Mouse (Mus musculus) embryonic facial prominence, embryonic 10.5 days (tissue): ENCODE measurements around the gene Samm50. TPM values are rescaled to one million over a fixed set of nuclear protein-coding genes. Genes with fewer than 3 reads are reported as not detected.

Source experiments
- DNase-seq: peaks from one replicate; pipeline ENCODE4 v3.0.0-alpha.2; 2017; ENCODE audit warnings: low spot score
- H3K27ac ChIP-seq: fragments of 300-500 bp; sonication (generic); replicated peaks from 2 replicates; pipeline ENCODE4 v1.5.1; 2016; ENCODE audit warnings: mild to moderate bottlenecking
- H3K27me3 ChIP-seq: fragments of 300-500 bp; sonication (generic); replicated peaks from 2 replicates; pipeline ENCODE4 v1.6.1; 2016; ENCODE audit warnings: low read depth, mild to moderate bottlenecking; ENCODE audit not compliant: poor library complexity, severe bottlenecking
- H3K36me3 ChIP-seq: fragments of 300-500 bp; sonication (generic); replicated peaks from 2 replicates; pipeline ENCODE4 v1.6.1; 2016; ENCODE audit warnings: mild to moderate bottlenecking, moderate library complexity
- H3K4me1 ChIP-seq: fragments of 300-500 bp; sonication (generic); 2 replicates; pipeline ENCODE4 v1.6.1; 2016
- H3K4me3 ChIP-seq: fragments of 300-500 bp; sonication (generic); 2 replicates; pipeline ENCODE4 v1.5.1; 2016; ENCODE audit warnings: mild to moderate bottlenecking, moderate library complexity
- H3K9me3 ChIP-seq: fragments of 300-500 bp; sonication (generic); 2 replicates; pipeline ENCODE4 v1.6.1; 2016; ENCODE audit warnings: mild to moderate bottlenecking
- WGBS: fragments of 180-500 bp; shearing (Covaris S2); methylation state at CpG from one replicate; pipeline ENCODE4 v1.1.7; 2016; 5-methylcytosine and 5-hydroxymethylcytosine counted together
- polyA plus RNA-seq: library from polyadenylated mRNA; unstranded; fragments of >200 nt; fragmentation: Nextera tagmentation; extraction: Ambion mirVana; gene quantifications from 2 replicates; pipeline ENCODE4 v1.2.1, GENCODE M21; 2016

Samm50 gene
- polyA plus RNA-seq, 1 experiment from 2014 or later, result 113 TPM

GRCm38 (mm10) chr15:84252645-84253044 is 60.6 kb downstream of the Samm50 start:
- H3K4me3 ChIP-seq, result no peak overlapping the region
- H3K27me3 ChIP-seq, result peaks cover 4% of the 10 kb centered on the region; the same call in 1 of the 2 replicates
- no peaks in the 10 kb centered on the region for H3K36me3 ChIP-seq
- 94% methylated on average over 7 of the region's 7 CpGs for WGBS
- no peak overlapping the region for H3K27ac ChIP-seq
- H3K4me1 ChIP-seq, result peaks cover 48% of the 10 kb centered on the region
- no peak for DNase-seq
- no peaks in the 10 kb centered on the region for H3K9me3 ChIP-seq

GRCm38 (mm10) chr15:84253757-84254156 is 61.7 kb downstream of the Samm50 start:
- H3K27me3 ChIP-seq, result peaks cover 4% of the 10 kb centered on the region; the same call in 1 of the 2 replicates
- 69% methylated on average over 11 of the region's 11 CpGs for WGBS
- no peak for DNase-seq
- peaks cover 57% of the 10 kb centered on the region for H3K4me1 ChIP-seq
- no peaks in the 10 kb centered on the region for H3K9me3 ChIP-seq
- no peaks in the 10 kb centered on the region for H3K36me3 ChIP-seq
- no peak overlapping the region for H3K4me3 ChIP-seq
- H3K27ac ChIP-seq, result no peak overlapping the region

GRCm38 (mm10) chr15:84254387-84254786 is 62.3 kb downstream of the Samm50 start:
- no peaks in the 10 kb centered on the region for H3K9me3 ChIP-seq
- H3K4me3 ChIP-seq, result no peak overlapping the region
- peak overlapping the region; percentile 35; the same call in 1 of the 2 replicates for H3K27ac ChIP-seq
- no peak for DNase-seq
- no peaks in the 10 kb centered on the region for H3K36me3 ChIP-seq
- peaks cover 62% of the 10 kb centered on the region for H3K4me1 ChIP-seq
- 81% methylated on average over 8 of the region's 8 CpGs for WGBS
- H3K27me3 ChIP-seq, result peaks cover 5% of the 10 kb centered on the region; the same call in 1 of the 2 replicates

GRCm38 (mm10) chr15:84256254-84256850 is 64.3 kb downstream of the Samm50 start:
- H3K4me1 ChIP-seq, result peaks cover 74% of the 10 kb centered on the region

GRCm38 (mm10) chr15:84256864-84257263 is 64.8 kb downstream of the Samm50 start:
- Histone ChIP-seq H3K27me3 (peaks cover 9% of the 10 kb centered on the region; the same call in 1 of the 2 replicates), H3K4me3 (no peak overlapping the region), H3K27ac (no peak overlapping the region), H3K9me3 (no peaks in the 10 kb centered on the region), H3K4me1 (peaks cover 69% of the 10 kb centered on the region), H3K36me3 (no peaks in the 10 kb centered on the region)
- no peak for DNase-seq
- WGBS, result 93% methylated on average over 5 of the region's 5 CpGs

More at GRCm38 (mm10) chr15:84256254-84256850, 64.3 kb downstream of the Samm50 start:
- peaks cover 9% of the 10 kb centered on the region; the same call in 1 of the 2 replicates for H3K27me3 ChIP-seq
- H3K4me3 ChIP-seq, result no peak overlapping the region
- 86% methylated on average over 12 of the region's 12 CpGs for WGBS
- H3K9me3 ChIP-seq, result no peaks in the 10 kb centered on the region
- H3K36me3 ChIP-seq, result no peaks in the 10 kb centered on the region
- no peak for DNase-seq
- H3K27ac ChIP-seq, result no peak overlapping the region

GRCm38 (mm10) chr15:84258602-84259355 is 66.7 kb downstream of the Samm50 start:
- Histone ChIP-seq H3K36me3 (no peaks in the 10 kb centered on the region), H3K27ac (peak overlapping the region; percentile 55; the same call in 1 of the 2 replicates), H3K4me1 (peaks cover 67% of the 10 kb centered on the region), H3K27me3 (peaks cover 9% of the 10 kb centered on the region; the same call in 1 of the 2 replicates), H3K4me3 (no peak overlapping the region), H3K9me3 (no peaks in the 10 kb centered on the region)
- 62% methylated on average over 9 of the region's 9 CpGs for WGBS
- no peak for DNase-seq

GRCm38 (mm10) chr15:84260123-84260822 is 68.2 kb downstream of the Samm50 start:
- WGBS, result 35% methylated on average over 22 of the region's 22 CpGs
- Histone ChIP-seq H3K27ac (no peak overlapping the region), H3K4me1 (peaks cover 64% of the 10 kb centered on the region)

DNA sequence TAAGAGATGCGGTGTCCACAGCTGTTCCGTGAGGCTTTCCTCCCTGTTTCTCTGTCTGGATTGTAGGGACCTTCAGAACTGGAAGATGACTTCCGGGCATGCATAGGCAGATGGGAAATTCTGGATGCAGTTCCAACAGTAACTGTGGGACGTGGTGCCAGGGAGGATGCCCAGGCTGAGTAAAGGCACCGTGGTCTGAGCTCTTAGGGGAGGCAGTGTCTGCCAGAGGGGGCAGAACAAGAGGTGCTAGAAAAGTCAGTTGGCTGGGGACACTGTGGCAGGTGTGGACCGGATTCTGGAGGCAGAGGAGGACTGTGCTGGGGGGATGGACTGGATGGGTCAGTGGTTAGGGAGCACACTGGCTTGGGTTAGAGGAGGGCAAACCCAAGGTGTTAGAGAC is 70.6 kb downstream of the Samm50 start:
- WGBS, result 94% methylated on average over 6 of the region's 6 CpGs
- H3K36me3 ChIP-seq, result peaks cover 6% of the 10 kb centered on the region; the same call in 1 of the 2 replicates
- no peak overlapping the region for H3K27ac ChIP-seq
- H3K9me3 ChIP-seq, result no peaks in the 10 kb centered on the region
- DNase-seq, result no peak
- no peak overlapping the region for H3K4me3 ChIP-seq
- peaks cover 5% of the 10 kb centered on the region; the same call in 1 of the 2 replicates for H3K27me3 ChIP-seq
- peaks cover 53% of the 10 kb centered on the region for H3K4me1 ChIP-seq

More at GRCm38 (mm10) chr15:84260123-84260822, 68.2 kb downstream of the Samm50 start:
- peaks cover 9% of the 10 kb centered on the region; the same call in 1 of the 2 replicates for H3K27me3 ChIP-seq
- peak; percentile 81 for DNase-seq
- H3K36me3 ChIP-seq, result no peaks in the 10 kb centered on the region
- no peaks in the 10 kb centered on the region for H3K9me3 ChIP-seq
- no peak overlapping the region for H3K4me3 ChIP-seq

DNA sequence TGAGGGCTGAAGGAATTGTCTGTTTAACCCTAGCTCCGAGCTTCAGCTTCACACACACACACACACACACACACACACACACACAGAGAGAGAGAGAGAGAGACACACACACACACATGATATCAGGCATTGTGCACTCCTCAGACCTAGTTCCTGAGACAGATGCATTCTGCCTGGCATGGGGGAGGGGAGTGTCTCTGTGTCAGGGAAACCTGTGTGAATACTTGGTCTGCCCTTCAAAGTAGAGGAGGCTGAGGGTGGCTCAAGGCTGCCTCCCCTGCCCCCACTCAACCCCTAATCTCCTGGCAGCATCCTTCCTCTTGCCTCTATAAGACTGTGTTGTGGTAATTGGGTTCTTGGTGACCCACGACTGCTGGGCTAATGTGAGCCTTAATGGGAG is 71.5 kb downstream of the Samm50 start:
- peaks cover 46% of the 10 kb centered on the region for H3K4me1 ChIP-seq
- no peak for DNase-seq
- no peaks in the 10 kb centered on the region for H3K9me3 ChIP-seq
- H3K4me3 ChIP-seq, result no peak overlapping the region
- no peak overlapping the region for H3K27ac ChIP-seq
- H3K27me3 ChIP-seq, result peaks cover 5% of the 10 kb centered on the region; the same call in 1 of the 2 replicates
- H3K36me3 ChIP-seq, result peaks cover 6% of the 10 kb centered on the region; the same call in 1 of the 2 replicates
- 53% methylated on average over 2 of the region's 2 CpGs for WGBS

GRCm38 (mm10) chr15:84265141-84265540 is 73.1 kb downstream of the Samm50 start:
- no peak overlapping the region for H3K4me3 ChIP-seq
- 0 out of 2 replicates have a peak overlapping the region, but pooled peaks have one; percentile 66 for H3K27ac ChIP-seq
- no peak for DNase-seq
- H3K36me3 ChIP-seq, result peaks cover 6% of the 10 kb centered on the region; the same call in 1 of the 2 replicates
- peaks cover 42% of the 10 kb centered on the region for H3K4me1 ChIP-seq
- no peaks in the 10 kb centered on the region for H3K9me3 ChIP-seq
- 68% methylated on average over 11 of the region's 11 CpGs for WGBS
- no peaks in the 10 kb centered on the region for H3K27me3 ChIP-seq

DNA sequence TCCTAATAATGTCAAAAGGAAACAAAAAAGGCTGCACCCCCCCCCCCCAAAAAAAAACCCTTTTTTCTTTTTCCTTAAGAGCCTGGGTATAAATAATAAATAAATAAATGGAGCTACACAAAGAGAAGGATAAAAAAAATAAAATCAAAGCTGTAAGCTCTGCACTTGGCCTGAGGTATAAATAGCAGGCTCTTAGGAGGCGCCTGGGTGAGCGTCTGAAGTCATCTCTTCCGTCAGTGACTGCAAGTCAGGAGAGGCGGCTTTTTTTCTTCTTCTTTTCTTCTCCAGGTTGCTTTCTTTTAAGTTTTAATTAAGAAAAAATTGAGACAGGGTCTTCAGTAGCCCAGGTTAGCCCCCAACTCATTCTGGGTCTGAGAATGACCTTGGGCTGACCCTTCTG is 74.2 kb downstream of the Samm50 start:
- no peak overlapping the region for H3K4me3 ChIP-seq
- H3K9me3 ChIP-seq, result no peaks in the 10 kb centered on the region
- no peak for DNase-seq
- H3K27ac ChIP-seq, result no peak overlapping the region
- peaks cover 36% of the 10 kb centered on the region for H3K4me1 ChIP-seq
- H3K27me3 ChIP-seq, result no peaks in the 10 kb centered on the region
- peaks cover 9% of the 10 kb centered on the region for H3K36me3 ChIP-seq
- 79% methylated on average over 4 of the region's 4 CpGs for WGBS
